Mouse (Mus musculus): ENCODE measurements at regions not wholly inside any gene's neighbourhood (a gene's known extent, or its start where the extent isn't known, plus 50 kb on each side); places are given as distances from the start of the nearest gene placed in this dataset.

DNA sequence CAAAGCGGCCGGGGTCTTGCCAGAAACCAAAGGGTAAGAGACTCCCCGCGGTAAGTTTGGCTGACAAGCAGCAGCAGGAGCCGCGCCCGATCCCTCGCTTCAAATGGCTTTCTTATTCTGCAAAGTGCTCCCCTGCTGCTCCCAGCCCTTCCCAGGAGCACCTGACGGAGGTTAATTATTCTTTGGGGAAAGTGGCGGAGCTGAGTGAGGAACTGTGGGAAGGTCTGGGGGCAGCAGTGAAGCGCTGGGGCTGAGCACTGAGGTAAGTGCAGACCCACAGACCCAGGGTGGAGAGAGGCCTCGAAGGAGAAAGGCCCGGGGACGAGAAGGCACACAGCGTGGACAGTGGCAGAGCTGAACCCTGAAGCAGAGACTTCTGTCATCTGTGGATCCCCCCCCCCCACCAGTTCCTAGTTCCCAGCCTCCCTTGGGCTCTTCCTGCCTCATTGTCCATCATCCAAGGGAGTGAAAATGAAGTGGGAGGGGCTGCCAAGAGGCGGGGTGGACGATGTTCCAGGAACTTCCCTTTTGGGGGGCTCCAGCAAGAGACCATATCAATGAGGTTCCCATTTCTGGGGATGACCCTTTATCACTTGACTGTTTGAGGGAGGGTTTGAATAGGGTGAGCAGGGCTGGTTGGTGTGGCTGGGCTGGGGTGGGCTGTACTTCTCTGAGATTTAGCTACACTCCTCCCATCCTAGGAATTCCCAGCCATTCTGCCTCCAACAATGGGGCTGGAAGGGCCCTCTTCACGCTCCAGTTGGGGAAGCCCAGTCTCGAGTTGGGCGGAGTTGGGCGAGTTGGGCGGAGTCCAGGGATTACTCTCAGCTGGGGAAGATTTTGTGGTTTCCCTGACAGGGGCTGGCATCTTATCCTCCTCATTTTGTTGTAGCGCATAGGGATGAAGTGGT, 59.4 kb upstream of the Shb start:
- no peak for TF ChIP-seq CTCF (IDR thresholded peaks at IDR 0.05)
- no peaks in the 10 kb centered on the region for H3K9me3 ChIP-seq (ENCODE audit: low read length)
- no peaks in the 10 kb centered on the region for H3K4me1 ChIP-seq (ENCODE audit: insufficient read depth, low read length)
- no peak for ATAC-seq (ENCODE audit: low FRiP score)
- 0 out of 2 replicates have a peak overlapping the region, but pooled peaks have one; percentile 3 for H3K4me3 ChIP-seq (ENCODE audit: low read depth, low read length)
- peak overlapping the region; percentile 40 for H3K4me2 ChIP-seq (ENCODE audit: low read depth, low read length, poor library complexity, severe bottlenecking)
- H3K27me3 ChIP-seq (ENCODE audit: insufficient read depth, low read length) = 0 out of 2 replicates have a peak, but pooled peaks cover 4% of the 10 kb centered on the region
- no peak overlapping the region for H3K9ac ChIP-seq (replicated peaks; ENCODE audit: low read length, poor library complexity, severe bottlenecking)
- no peak for DNase-seq (ENCODE audit: low spot score)
- no peaks in the 10 kb centered on the region for H3K36me3 ChIP-seq (ENCODE audit: insufficient read depth, low read length)
- 8% methylated on average over 23 of the region's 23 CpGs for WGBS
- H3K27ac ChIP-seq (ENCODE audit: low read depth, low read length) = no peak overlapping the region

DNA sequence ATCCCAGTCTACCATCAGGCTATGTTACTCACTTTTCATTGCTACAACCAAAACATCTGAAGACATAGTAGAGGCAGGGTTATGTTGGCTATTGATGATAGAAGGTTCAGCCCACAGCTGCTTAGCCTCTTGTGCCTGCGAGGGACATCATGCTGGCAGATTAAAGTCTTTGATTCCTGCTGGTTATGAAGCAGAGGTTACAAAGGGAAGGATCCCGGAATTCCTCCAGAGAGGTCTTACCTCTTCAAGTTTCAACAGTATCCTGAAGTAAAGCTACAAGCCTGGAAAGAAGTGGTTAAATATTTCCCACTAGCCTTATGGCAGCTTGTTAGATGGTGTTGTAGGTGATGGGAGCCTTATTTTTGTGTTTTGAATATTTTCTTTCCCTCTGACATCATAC, 58.6 kb upstream of the Shb start:
- Histone ChIP-seq H3K9me3 (ENCODE audit: low read length) (no peaks in the 10 kb centered on the region), H3K4me2 (ENCODE audit: low read depth, low read length, poor library complexity, severe bottlenecking) (no peak overlapping the region), H3K9ac (replicated peaks; ENCODE audit: low read length, poor library complexity, severe bottlenecking) (no peak overlapping the region), H3K4me1 (ENCODE audit: insufficient read depth, low read length) (no peaks in the 10 kb centered on the region), H3K36me3 (ENCODE audit: insufficient read depth, low read length) (no peaks in the 10 kb centered on the region), H3K27me3 (ENCODE audit: insufficient read depth, low read length) (0 out of 2 replicates have a peak, but pooled peaks cover 4% of the 10 kb centered on the region), H3K4me3 (ENCODE audit: low read depth, low read length) (no peak overlapping the region), H3K27ac (ENCODE audit: low read depth, low read length) (no peak overlapping the region)
- no peak for DNase-seq (ENCODE audit: low spot score)
- TF ChIP-seq CTCF (IDR thresholded peaks at IDR 0.05) = no peak
- no peak for ATAC-seq (ENCODE audit: low FRiP score)
- 7% methylated on average over 2 of the region's 2 CpGs for WGBS

DNA sequence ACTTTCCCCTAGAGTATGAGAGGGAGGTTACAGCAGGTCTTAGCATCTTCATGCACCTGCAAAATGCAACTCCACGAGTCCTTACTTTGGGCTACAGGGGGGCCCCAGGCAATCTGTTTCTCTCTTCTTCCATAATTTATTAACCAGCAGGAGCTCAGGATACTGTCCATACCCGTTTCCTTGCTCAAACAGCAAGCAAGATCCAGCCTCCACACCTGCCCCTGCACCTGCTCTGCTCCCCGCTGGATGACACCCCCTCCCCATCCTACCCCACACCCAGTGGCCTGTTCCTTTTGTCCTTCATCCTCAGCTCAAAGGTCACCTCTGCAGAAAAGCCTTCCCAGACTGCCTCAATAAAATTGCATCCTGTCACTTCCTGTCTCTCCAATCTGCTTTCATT, 56.1 kb upstream of the Shb start:
- no peak overlapping the region for H3K9ac ChIP-seq (replicated peaks; ENCODE audit: low read length, poor library complexity, severe bottlenecking)
- DNase-seq (ENCODE audit: low spot score) (no peak), ATAC-seq (ENCODE audit: low FRiP score) (no peak)
- H3K4me1 ChIP-seq (ENCODE audit: insufficient read depth, low read length) = no peaks in the 10 kb centered on the region
- no peak overlapping the region for H3K27ac ChIP-seq (ENCODE audit: low read depth, low read length)
- no peaks in the 10 kb centered on the region for H3K36me3 ChIP-seq (ENCODE audit: insufficient read depth, low read length)
- no peak for TF ChIP-seq CTCF (IDR thresholded peaks at IDR 0.05)
- 0 out of 2 replicates have a peak, but pooled peaks cover 4% of the 10 kb centered on the region for H3K27me3 ChIP-seq (ENCODE audit: insufficient read depth, low read length)
- no peaks in the 10 kb centered on the region for H3K9me3 ChIP-seq (ENCODE audit: low read length)
- H3K4me2 ChIP-seq (ENCODE audit: low read depth, low read length, poor library complexity, severe bottlenecking) = no peak overlapping the region
- no peak overlapping the region for H3K4me3 ChIP-seq (ENCODE audit: low read depth, low read length)
- 21% methylated on average over 3 of the region's 3 CpGs for WGBS

DNA sequence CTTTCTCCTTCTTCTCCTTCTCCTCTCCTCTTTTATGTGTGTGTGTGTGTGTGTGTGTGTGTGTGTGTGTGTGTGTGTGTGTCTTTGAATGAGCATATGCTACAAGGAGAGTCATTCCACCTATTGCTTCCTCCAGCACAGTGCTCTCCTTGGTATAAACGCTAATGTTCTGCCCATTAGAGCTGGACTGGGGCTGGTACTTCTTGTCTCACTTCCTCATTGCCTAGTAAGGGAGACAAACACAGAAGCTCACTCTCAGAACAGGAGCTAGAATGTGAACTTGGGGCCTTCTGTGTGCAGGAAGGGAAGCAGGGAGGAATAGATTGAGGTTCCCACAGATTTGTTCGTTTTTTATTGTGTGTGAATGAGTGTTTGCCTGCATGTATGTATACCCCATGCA, 54.9 kb upstream of the Shb start:
- 77% methylated on average over 2 of the region's 2 CpGs for WGBS

DNA sequence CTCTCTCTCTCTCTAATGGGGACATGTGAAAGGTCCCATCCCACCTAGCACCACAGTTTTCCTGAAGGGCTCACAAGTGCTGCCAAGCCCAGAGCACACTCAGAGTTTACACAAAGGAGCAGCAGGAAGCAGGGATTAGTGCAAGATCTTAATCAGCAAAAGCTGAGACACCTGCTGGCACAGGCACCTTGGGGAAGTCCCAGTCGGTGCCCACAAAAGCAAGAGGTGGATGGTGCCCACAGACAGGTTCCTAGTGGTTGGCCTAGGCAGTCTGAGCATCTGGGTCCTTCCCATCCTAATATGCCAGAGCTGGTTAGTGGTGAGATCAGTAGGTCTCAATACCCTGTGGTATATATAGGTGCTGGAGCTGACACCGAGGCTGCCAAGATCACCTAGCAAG, 54.0 kb upstream of the Shb start:
- 46% methylated on average over 2 of the region's 2 CpGs for WGBS
- no peak for ATAC-seq (ENCODE audit: low FRiP score)
- no peak overlapping the region for H3K9ac ChIP-seq (replicated peaks; ENCODE audit: low read length, poor library complexity, severe bottlenecking)
- no peak overlapping the region for H3K4me3 ChIP-seq (ENCODE audit: low read depth, low read length)
- H3K9me3 ChIP-seq (ENCODE audit: low read length) = no peaks in the 10 kb centered on the region
- no peak overlapping the region for H3K27ac ChIP-seq (ENCODE audit: low read depth, low read length)
- no peaks in the 10 kb centered on the region for H3K27me3 ChIP-seq (ENCODE audit: insufficient read depth, low read length)
- H3K36me3 ChIP-seq (ENCODE audit: insufficient read depth, low read length) = no peaks in the 10 kb centered on the region
- no peak for TF ChIP-seq CTCF (IDR thresholded peaks at IDR 0.05)
- no peak for DNase-seq (ENCODE audit: low spot score)
- no peaks in the 10 kb centered on the region for H3K4me1 ChIP-seq (ENCODE audit: insufficient read depth, low read length)
- no peak overlapping the region for H3K4me2 ChIP-seq (ENCODE audit: low read depth, low read length, poor library complexity, severe bottlenecking)

More for the DNA sequence above, 54.9 kb upstream of the Shb start:
- DNase-seq (ENCODE audit: low spot score) (no peak), ATAC-seq (ENCODE audit: low FRiP score) (no peak)
- H3K36me3 ChIP-seq (ENCODE audit: insufficient read depth, low read length) = no peaks in the 10 kb centered on the region
- H3K9ac ChIP-seq (replicated peaks; ENCODE audit: low read length, poor library complexity, severe bottlenecking) = no peak overlapping the region
- H3K27me3 ChIP-seq (ENCODE audit: insufficient read depth, low read length) = 0 out of 2 replicates have a peak, but pooled peaks cover 4% of the 10 kb centered on the region
- no peak overlapping the region for H3K4me2 ChIP-seq (ENCODE audit: low read depth, low read length, poor library complexity, severe bottlenecking)
- no peaks in the 10 kb centered on the region for H3K9me3 ChIP-seq (ENCODE audit: low read length)
- no peak overlapping the region for H3K4me3 ChIP-seq (ENCODE audit: low read depth, low read length)
- H3K4me1 ChIP-seq (ENCODE audit: insufficient read depth, low read length) = no peaks in the 10 kb centered on the region
- no peak overlapping the region for H3K27ac ChIP-seq (ENCODE audit: low read depth, low read length)
- no peak for TF ChIP-seq CTCF (IDR thresholded peaks at IDR 0.05)

DNA sequence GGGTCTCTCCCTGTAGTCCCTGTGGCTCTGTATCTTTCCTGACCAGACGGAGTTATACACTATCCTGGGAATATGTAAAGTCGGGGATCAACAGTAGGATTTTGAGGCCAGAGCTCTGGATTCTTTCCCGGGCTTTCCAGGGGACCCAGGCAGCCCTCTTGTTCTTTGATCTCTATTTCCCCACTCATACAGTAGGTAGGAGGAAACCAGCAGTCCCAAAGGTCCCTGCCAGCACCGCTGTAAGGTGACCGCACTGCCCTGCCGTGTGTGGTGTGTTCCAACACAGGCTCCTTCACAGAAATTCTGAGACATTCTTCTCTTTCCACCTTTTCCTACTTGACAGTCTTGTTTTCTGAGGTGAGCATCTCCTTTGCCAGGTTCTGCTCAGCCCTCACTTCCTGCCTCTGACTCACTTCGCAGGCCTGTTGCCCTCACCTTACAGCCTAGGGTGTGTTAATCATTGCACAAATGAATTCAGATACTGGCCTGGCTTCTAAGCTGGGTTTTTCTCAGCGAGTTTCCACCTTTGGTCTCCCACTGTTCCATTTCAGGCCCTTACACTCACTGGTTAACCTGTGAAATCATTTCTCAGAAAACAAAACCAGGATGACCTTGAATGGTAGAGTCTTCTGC, 53.0 kb upstream of the Shb start:
- DNase-seq (ENCODE audit: low spot score) (no peak), ATAC-seq (ENCODE audit: low FRiP score) (no peak)
- Histone ChIP-seq H3K27me3 (ENCODE audit: insufficient read depth, low read length) (no peaks in the 10 kb centered on the region), H3K4me2 (ENCODE audit: low read depth, low read length, poor library complexity, severe bottlenecking) (no peak overlapping the region), H3K4me3 (ENCODE audit: low read depth, low read length) (no peak overlapping the region), H3K27ac (ENCODE audit: low read depth, low read length) (no peak overlapping the region), H3K9ac (replicated peaks; ENCODE audit: low read length, poor library complexity, severe bottlenecking) (no peak overlapping the region), H3K9me3 (ENCODE audit: low read length) (no peaks in the 10 kb centered on the region), H3K36me3 (ENCODE audit: insufficient read depth, low read length) (no peaks in the 10 kb centered on the region), H3K4me1 (ENCODE audit: insufficient read depth, low read length) (no peaks in the 10 kb centered on the region)
- no peak for TF ChIP-seq CTCF (IDR thresholded peaks at IDR 0.05)
- 57% methylated on average over 8 of the region's 8 CpGs for WGBS

Measured in midbrain, postnatal 0 days (tissue).